Mouse (Mus musculus) spleen, adult 2 months (tissue): ENCODE measurements around the gene Tex101.

Experiments used
- CTCF ChIP-seq: fragments of 200-500 bp; IDR thresholded peaks from 2 replicates; pipeline ENCODE4 v1.5.1; 2011; ENCODE audit warnings: mild to moderate bottlenecking, inconsistent platforms; ENCODE audit not compliant: insufficient read depth, insufficient read length, insufficient replicate concordance; ENCODE audit errors: extremely low read depth
- POLR2A ChIP-seq: fragments of 200-500 bp; IDR thresholded peaks from 2 replicates; pipeline ENCODE4 v1.6.1; 2011; ENCODE audit warnings: low read depth, low read length, inconsistent platforms

DNA sequence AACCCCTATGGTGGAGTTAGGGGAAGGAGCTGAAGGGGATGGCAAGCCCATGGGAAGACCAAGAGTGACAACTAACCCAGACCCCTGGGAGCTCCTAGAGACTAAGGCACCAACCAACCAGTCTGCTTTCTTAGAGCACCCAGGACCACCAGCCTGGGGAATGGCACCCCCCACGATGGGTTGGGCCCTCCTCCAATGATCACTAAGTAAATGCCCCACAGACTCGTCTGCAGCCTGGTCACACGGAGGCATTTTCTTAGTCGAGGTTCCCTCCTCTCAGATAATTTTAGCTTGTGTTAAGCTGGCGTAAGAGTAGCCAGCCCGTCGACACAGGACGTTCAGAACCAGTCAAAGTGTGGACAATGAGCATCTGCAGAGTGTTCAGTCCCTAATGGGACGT lies 11.5 kb downstream of the Tex101 start:
- no peak for TF ChIP-seq POLR2A
- TF ChIP-seq CTCF, result no peak
